Mouse (Mus musculus) heart, embryonic 13.5 days (tissue): ENCODE measurements around the gene Leng8. TPM values are rescaled to one million over a fixed set of nuclear protein-coding genes. Genes with fewer than 3 reads are reported as not detected.

Source experiments
- ATAC-seq: fragments of 200-750 bp; cut with Nextera tagmentation; 2 replicates; pipeline ENCODE4 v1.8.0; 2017; ENCODE audit warnings: moderate TSS enrichment; ENCODE audit not compliant: insufficient number of reproducible peaks, low FRiP score, low TSS enrichment; ENCODE audit errors: extremely low read depth
- H3K27ac ChIP-seq: fragments of 300-500 bp; sonication (generic); replicated peaks from 2 replicates; pipeline ENCODE4 v1.5.1; 2015; ENCODE audit warnings: moderate library complexity, mild to moderate bottlenecking, inconsistent platforms
- H3K27me3 ChIP-seq: fragments of 300-500 bp; sonication (generic); replicated peaks from 2 replicates; pipeline ENCODE4 v1.6.1; 2015; ENCODE audit warnings: mild to moderate bottlenecking, inconsistent platforms
- H3K36me3 ChIP-seq: fragments of 300-500 bp; sonication (generic); 2 replicates; pipeline ENCODE4 v1.6.1; 2015; ENCODE audit warnings: mild to moderate bottlenecking, inconsistent platforms
- H3K4me1 ChIP-seq: fragments of 300-500 bp; sonication (generic); 2 replicates; pipeline ENCODE4 v1.6.1; 2015; ENCODE audit warnings: inconsistent platforms
- H3K4me2 ChIP-seq: fragments of 300-500 bp; sonication (generic); 2 replicates; pipeline ENCODE4 v1.6.1; 2015; ENCODE audit warnings: inconsistent platforms, mild to moderate bottlenecking, moderate library complexity
- H3K4me3 ChIP-seq: fragments of 300-500 bp; sonication (generic); 2 replicates; pipeline ENCODE4 v1.5.1; 2015; ENCODE audit warnings: moderate library complexity, mild to moderate bottlenecking, inconsistent platforms
- H3K9ac ChIP-seq: fragments of 300-500 bp; sonication (generic); 2 replicates; pipeline ENCODE4 v1.6.1; 2015; ENCODE audit warnings: inconsistent platforms, mild to moderate bottlenecking, moderate library complexity
- H3K9me3 ChIP-seq: fragments of 300-500 bp; sonication (generic); 2 replicates; pipeline ENCODE4 v1.6.1; 2016; ENCODE audit warnings: inconsistent platforms
- WGBS: fragments of 180-500 bp; shearing (Covaris S2); methylation state at CpG from one replicate; pipeline ENCODE4 v1.1.7; 2015; ENCODE audit warnings: mixed read lengths; 5-methylcytosine and 5-hydroxymethylcytosine counted together
- polyA plus RNA-seq: library from polyadenylated mRNA; unstranded; fragments of >200 nt; fragmentation: Nextera tagmentation; extraction: Ambion mirVana; gene quantifications from 2 replicates; pipeline ENCODE4 v1.2.1, GENCODE M21; 2015

Gene Leng8
- polyA plus RNA-seq = 44.4 and 45.9 TPM in 2 replicates

DNA sequence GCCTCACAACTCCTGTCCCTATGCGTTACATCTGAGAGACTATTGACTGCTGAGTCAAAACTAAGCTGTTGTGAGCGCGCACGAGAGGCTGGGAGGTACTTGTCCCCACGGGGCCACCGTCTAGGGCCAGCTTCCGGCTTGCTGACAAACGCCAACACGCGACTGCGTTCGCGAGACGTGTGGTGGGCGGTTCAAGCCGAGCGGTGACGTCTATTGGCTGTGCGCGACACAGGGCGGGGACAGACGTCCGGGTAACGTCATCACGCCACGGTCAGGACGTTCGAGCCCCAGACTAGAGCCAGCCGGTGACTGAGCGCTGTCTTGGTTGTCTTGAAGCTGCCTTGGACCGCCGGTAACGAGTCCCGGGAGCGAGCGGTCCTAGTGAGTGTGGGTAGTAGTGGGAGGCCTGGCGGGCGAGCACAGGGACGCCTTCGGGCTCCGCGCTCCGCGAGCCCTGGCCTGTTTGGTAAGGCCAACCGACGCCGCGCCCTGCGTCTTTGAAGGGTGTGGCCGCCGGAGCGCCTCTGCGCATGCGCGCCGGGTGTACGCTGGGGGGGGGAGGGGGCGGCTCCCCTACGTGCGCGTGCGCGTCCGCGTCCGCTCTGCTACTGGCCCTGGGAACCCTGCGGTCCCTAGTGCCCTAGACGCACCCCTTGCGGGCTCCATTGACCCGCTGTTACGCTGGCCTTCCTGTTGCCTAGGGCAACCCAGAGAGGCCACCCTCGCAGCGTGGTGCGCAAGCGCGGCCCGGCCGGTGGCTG, at the start of gene Leng8:
Gene Leng8 (plus strand): TSS at position 269 of the 761 bp plus-strand sequence.
- Histone ChIP-seq H3K9ac (peak within 1 kb of the TSS; percentile 94), H3K27me3 (no peaks in the 10 kb centered on the region), H3K9me3 (no peaks in the 10 kb centered on the region), H3K4me2 (peak within 1 kb of the TSS; percentile 93), H3K4me1 (peaks cover 17% of the 10 kb centered on the region), H3K27ac (peak within 1 kb of the TSS; percentile 94), H3K4me3 (peak within 1 kb of the TSS; percentile 96), H3K36me3 (peaks cover 39% of the 10 kb centered on the region)
- ATAC-seq = peak; percentile 99
- under 1% methylated on average over 77 of the region's 78 CpGs for WGBS

DNA sequence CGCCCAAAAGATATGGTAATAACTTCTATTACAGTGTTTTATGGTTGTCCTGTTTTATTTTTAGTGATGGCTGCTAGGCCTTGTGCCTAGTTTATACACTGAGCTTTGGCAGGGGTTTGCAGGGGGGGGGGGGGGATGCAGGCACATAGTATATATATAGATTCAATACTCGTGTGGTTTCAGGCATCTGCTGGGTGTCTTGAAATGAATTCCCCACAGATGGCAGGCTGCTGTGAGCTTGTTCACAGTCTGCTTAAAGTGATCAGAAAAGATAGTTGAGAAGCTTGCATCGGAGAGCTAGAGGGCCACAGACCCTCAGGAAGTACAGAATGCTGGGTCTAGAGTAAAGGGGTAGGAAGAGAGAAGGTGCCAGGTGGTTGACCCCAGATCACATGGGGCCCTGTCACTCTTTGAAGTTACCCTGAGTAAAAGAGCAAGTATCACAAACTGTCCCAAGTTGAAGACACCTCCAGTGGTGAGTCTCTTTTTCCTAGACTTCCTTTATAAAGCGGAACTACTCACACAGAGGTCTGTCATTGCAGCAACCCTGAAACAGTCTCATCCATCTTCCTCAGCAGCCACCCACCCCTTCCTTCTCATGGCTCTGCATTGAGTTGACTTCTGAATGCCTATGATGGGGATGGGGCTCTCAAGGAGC, 49.5 kb upstream of the Leng8 start:
- Histone ChIP-seq H3K4me2 (no peak overlapping the region), H3K4me3 (no peak overlapping the region), H3K9me3 (no peaks in the 10 kb centered on the region), H3K27me3 (no peaks in the 10 kb centered on the region), H3K36me3 (no peaks in the 10 kb centered on the region), H3K27ac (no peak overlapping the region), H3K9ac (no peak overlapping the region), H3K4me1 (peaks cover 8% of the 10 kb centered on the region; the same call in 1 of the 2 replicates)
- 61% methylated on average over 4 of the region's 4 CpGs for WGBS
- ATAC-seq = no peak

DNA sequence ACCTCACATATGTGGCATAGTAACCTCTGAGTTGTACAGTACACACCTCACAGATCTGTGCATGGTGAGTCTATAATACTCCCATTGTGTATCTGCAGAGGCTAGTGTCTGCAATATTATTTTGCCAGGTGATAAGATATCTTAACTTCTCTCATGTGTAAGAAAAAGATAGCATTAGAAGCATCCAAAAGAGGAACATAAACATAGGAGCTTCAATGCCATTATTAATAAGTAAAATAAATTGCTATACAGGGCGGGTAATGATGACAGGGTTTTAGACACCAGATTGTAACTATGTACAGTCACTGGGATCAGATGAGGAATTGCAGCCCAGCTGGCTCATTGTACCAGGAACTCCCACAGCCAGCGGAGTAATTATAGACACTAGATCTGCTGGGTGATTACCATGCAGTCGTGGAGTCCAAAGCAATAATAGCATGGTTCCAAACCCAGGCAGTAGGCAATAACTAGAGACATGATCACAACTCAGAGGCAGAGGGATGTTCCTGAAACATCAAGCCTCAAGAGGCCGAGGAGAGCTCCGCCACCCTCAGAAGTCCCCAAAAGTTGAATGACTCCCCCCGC, 48.9 kb upstream of the Leng8 start:
- no peaks in the 10 kb centered on the region for H3K36me3 ChIP-seq
- no peak overlapping the region for H3K4me3 ChIP-seq
- H3K9ac ChIP-seq = no peak overlapping the region
- H3K27me3 ChIP-seq = no peaks in the 10 kb centered on the region
- H3K9me3 ChIP-seq = no peaks in the 10 kb centered on the region
- H3K4me2 ChIP-seq = no peak overlapping the region
- H3K4me1 ChIP-seq = peaks cover 8% of the 10 kb centered on the region; the same call in 1 of the 2 replicates
- H3K27ac ChIP-seq = no peak overlapping the region
- 77% methylated on average over 6 of the region's 6 CpGs for WGBS
- no peak for ATAC-seq

DNA sequence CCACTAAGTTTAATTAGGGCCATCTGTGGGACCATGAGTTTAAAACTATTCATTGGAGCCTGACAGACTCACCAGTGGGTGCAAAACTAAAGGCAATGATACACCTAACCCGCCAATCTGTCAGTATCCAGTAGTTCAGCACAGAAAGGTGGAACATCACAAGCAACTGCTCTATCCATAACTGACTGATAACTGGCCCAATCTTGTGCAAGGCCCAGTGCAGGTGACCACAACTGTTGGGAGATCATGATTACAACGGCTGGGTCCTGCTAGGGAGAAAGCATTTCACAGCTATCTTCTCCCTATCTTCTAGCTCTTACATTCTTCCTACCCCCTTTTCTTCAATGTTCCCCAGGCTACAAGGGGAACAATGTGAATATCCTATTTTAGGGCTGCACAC, 48.2 kb upstream of the Leng8 start:
- Histone ChIP-seq H3K27me3 (no peaks in the 10 kb centered on the region), H3K36me3 (no peaks in the 10 kb centered on the region), H3K4me2 (no peak overlapping the region), H3K27ac (no peak overlapping the region), H3K9me3 (no peaks in the 10 kb centered on the region), H3K4me1 (peaks cover 8% of the 10 kb centered on the region; the same call in 1 of the 2 replicates), H3K9ac (no peak overlapping the region), H3K4me3 (no peak overlapping the region)
- WGBS = 52% methylated on average over 2 of the region's 2 CpGs
- ATAC-seq = no peak

DNA sequence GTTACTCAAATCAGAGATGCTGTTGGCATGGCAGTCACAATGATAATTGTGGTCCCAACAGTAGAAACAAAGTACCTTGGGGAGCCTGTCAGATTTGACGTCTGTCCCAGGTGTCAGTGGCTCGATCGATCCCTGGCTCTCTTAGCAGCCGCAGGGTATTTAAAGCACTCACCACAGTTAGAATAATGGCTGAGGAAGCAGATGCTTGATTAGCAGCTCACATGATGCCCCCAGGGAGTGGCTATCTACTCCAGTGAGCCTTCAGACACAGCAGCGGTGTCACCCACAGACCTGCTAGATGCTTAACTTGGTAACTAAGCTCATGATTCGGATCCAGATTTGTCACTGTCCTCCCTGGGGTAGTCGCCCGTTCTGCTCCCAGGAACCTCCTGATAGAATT, 45.7 kb upstream of the Leng8 start:
- Histone ChIP-seq H3K4me2 (no peak overlapping the region), H3K9me3 (no peaks in the 10 kb centered on the region), H3K4me3 (no peak overlapping the region), H3K27me3 (no peaks in the 10 kb centered on the region), H3K27ac (no peak overlapping the region), H3K4me1 (peaks cover 8% of the 10 kb centered on the region; the same call in 1 of the 2 replicates), H3K9ac (no peak overlapping the region), H3K36me3 (no peaks in the 10 kb centered on the region)
- WGBS = 18% methylated on average over 8 of the region's 8 CpGs
- no peak for ATAC-seq

DNA sequence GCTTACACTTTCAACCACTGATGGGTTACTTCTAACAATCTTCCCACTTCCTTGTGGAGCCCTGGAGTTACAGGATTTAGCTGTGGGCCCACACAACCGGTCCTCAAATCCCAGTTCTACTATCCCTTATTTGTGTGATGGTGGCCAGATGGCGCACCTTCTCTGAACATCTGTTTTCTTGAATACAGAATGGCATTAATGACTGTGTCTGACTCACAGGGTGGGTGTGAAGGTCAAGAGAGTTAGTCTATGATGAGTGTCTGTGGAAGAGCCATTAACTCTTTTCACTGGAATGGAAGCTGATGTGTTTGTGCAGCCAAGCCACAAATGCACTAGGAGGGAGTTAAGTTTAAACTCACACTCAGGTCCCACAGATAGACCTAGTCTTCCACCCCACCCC, 38.5 kb upstream of the Leng8 start:
- ATAC-seq = no peak
- WGBS = 59% methylated on average over 2 of the region's 2 CpGs

DNA sequence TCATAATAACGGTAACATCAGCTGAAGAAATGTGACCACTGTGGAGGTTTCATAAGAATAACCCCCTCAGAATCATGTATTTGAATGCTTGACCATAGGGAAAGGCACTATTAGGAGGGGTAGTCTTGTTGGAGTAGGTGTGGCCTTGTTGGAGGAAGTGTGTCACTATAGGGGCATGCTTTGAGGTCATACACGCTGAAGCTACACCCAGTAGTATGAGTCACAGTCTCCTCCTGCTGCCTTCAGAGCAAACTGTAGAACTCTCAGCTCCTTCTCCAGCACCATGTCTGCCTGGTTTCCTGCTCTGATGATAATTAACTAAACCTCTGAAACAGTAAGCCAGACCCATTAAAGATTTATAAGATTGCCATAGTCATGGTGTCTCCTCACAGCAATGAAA, 38.0 kb upstream of the Leng8 start:
- H3K9me3 ChIP-seq = no peaks in the 10 kb centered on the region
- H3K4me1 ChIP-seq = no peaks in the 10 kb centered on the region
- 71% methylated on average over 2 of the region's 2 CpGs for WGBS
- H3K4me3 ChIP-seq = no peak overlapping the region
- no peak overlapping the region for H3K27ac ChIP-seq
- H3K36me3 ChIP-seq = no peaks in the 10 kb centered on the region
- no peak overlapping the region for H3K9ac ChIP-seq
- H3K27me3 ChIP-seq = 0 out of 2 replicates have a peak, but pooled peaks cover 7% of the 10 kb centered on the region
- no peak overlapping the region for H3K4me2 ChIP-seq
- no peak for ATAC-seq

More for the DNA sequence above, 38.5 kb upstream of the Leng8 start:
- H3K36me3 ChIP-seq = no peaks in the 10 kb centered on the region
- no peak overlapping the region for H3K4me2 ChIP-seq
- no peaks in the 10 kb centered on the region for H3K9me3 ChIP-seq
- 0 out of 2 replicates have a peak, but pooled peaks cover 7% of the 10 kb centered on the region for H3K27me3 ChIP-seq
- no peak overlapping the region for H3K27ac ChIP-seq
- no peak overlapping the region for H3K9ac ChIP-seq
- H3K4me1 ChIP-seq = no peaks in the 10 kb centered on the region
- H3K4me3 ChIP-seq = no peak overlapping the region

DNA sequence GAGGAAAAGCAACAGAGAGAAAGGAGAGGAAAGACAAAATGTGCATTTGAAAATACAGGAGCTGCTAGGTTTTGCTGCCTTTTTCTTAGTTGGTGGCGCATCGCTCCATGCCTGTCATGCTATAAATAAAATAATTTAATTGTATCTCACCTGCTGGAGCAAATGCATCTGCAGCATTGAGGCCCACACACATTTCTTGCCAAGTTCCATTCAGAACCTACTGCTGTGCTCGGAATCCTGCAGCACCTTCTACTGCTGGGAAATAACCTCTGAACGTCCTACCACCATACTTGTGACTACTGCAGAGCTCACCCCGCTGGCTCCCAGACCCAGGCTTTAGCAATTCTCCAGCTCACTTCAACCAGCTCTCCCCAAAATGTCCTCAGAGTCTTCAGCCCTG, 35.7 kb upstream of the Leng8 start:
- H3K27me3 ChIP-seq = peaks cover 10% of the 10 kb centered on the region
- H3K4me1 ChIP-seq = no peaks in the 10 kb centered on the region
- H3K27ac ChIP-seq = no peak overlapping the region
- no peaks in the 10 kb centered on the region for H3K9me3 ChIP-seq
- ATAC-seq = no peak
- no peak overlapping the region for H3K9ac ChIP-seq
- H3K4me2 ChIP-seq = no peak overlapping the region
- no peaks in the 10 kb centered on the region for H3K36me3 ChIP-seq
- no peak overlapping the region for H3K4me3 ChIP-seq
- 77% methylated on average over 5 of the region's 5 CpGs for WGBS

DNA sequence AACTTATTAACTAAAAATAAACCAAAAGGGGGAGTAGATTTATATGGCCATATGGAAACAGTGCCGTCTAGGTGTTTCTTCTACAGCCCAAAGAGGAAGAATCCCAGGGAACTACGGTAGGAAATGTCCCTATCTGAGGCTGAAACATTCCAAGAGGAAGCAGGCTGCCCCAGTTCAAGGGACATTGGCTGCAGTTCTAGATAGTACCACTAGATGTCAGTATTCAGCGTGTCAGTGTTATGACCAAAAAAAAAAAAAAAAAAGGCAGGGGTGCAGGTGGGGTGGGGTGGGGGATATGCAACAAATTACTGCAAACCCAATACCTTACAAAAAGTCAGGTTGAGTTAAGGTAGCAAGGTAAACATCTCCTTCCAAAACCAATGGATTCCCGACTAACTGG, 33.4 kb upstream of the Leng8 start:
- Histone ChIP-seq H3K4me1 (no peaks in the 10 kb centered on the region), H3K27ac (no peak overlapping the region), H3K36me3 (no peaks in the 10 kb centered on the region), H3K4me3 (no peak overlapping the region), H3K9ac (no peak overlapping the region), H3K9me3 (no peaks in the 10 kb centered on the region), H3K27me3 (peaks cover 11% of the 10 kb centered on the region), H3K4me2 (no peak overlapping the region)
- 11% methylated on average over 4 of the region's 4 CpGs for WGBS
- no peak for ATAC-seq

DNA sequence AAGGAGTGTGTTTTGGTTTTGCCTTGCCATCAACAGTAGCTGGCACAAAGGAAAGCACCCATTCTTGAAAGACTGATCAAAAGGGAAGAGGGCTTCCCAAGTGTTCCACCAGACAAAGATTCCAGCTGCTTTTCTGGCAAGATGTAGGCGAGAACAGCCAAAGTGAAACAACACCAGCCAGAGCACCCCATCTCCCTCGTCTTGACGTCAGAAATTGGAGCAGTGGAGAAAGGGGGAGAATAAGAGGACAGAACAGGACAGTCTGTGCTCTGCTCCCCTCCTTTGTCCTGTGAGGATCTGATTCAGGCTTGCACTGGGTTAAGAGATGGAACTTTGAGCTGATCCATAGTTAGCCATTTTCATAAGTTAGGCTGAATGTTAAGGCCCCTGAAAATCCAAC, 25.1 kb upstream of the Leng8 start:
- Histone ChIP-seq H3K27me3 (peaks cover 4% of the 10 kb centered on the region; the same call in 1 of the 2 replicates), H3K36me3 (no peaks in the 10 kb centered on the region), H3K4me3 (no peak overlapping the region), H3K9ac (no peak overlapping the region), H3K4me1 (peaks cover 25% of the 10 kb centered on the region), H3K27ac (no peak overlapping the region), H3K4me2 (no peak overlapping the region), H3K9me3 (no peaks in the 10 kb centered on the region)
- WGBS = 44% methylated on average over 3 of the region's 3 CpGs
- no peak for ATAC-seq

DNA sequence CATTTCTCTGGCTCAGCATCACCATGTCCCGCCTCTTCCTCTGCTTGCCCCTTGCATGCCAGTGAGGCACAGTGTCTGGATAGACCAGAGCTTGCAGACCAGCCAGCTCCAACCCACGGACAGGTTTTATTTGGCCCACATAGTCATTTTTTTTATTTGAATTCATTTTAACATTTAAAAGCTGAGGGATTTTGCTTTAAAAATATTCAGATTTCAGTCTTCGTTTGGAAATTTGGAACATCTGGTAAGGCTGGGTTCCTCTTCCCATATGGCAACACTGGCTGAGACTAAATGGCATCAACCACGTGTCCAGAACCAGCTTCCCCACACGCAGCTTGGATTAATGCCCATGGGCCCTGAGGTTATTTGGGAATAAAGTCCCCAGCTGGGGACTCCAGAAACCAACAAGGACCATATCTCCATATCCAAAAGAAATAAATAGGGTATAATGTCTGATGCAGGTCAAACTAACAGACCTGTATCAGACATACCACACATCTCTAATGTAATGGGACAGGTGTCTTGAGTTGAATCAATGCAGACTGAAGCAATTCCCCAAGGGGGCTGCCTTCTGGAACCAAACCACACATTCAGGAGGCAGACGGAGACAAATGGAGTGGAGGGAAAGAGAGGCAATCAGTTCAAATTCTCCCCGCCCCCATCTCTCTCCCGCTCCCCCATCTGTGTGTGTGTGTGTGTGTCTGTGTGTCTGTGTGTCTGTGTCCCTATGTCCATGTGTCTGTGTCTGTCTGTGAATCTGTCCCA, 19.6 kb upstream of the Leng8 start:
- no peak overlapping the region for H3K4me2 ChIP-seq
- H3K9me3 ChIP-seq = no peaks in the 10 kb centered on the region
- peaks cover 57% of the 10 kb centered on the region for H3K27me3 ChIP-seq
- no peaks in the 10 kb centered on the region for H3K36me3 ChIP-seq
- no peak overlapping the region for H3K27ac ChIP-seq
- H3K9ac ChIP-seq = no peak overlapping the region
- ATAC-seq = no peak
- peaks cover 20% of the 10 kb centered on the region for H3K4me1 ChIP-seq
- H3K4me3 ChIP-seq = no peak overlapping the region
- WGBS = 64% methylated on average over 8 of the region's 8 CpGs
